Mouse (Mus musculus) erythroblast, embryonic 14.5 days (primary cell): ENCODE data around the gene 1700018B08Rik.

Experiments used
- GATA1 ChIP-seq: IDR thresholded peaks from 2 replicates; pipeline ENCODE4 v1.6.1; 2012; ENCODE audit warnings: low read length, inconsistent platforms, mixed read lengths
- TAL1 ChIP-seq: IDR thresholded peaks from 3 replicates; pipeline ENCODE4 v1.6.1; 2012; ENCODE audit warnings: low read length, inconsistent platforms, mixed read lengths

GRCm38 (mm10) chr8:121578676-121579451 lies 34.7 kb upstream of the 1700018B08Rik start, which contains the start of gene Fbxo31:
- TF ChIP-seq GATA1 (no peak), TAL1 (no peak)
